Mouse (Mus musculus) midbrain, embryonic 13.5 days (tissue): ENCODE data around the gene Ak1. TPM values are rescaled to one million over a fixed set of nuclear protein-coding genes. Genes with fewer than 3 reads are reported as not detected.
A peak's percentile ranks its signal among the peaks of the same experiment; 100 is the strongest.

ENCODE experiments used
- ATAC-seq: fragments of 200-750 bp; cut with Nextera tagmentation; 2 replicates; pipeline ENCODE4 v1.8.0; 2017; ENCODE audit warnings: mild to moderate bottlenecking, moderate TSS enrichment, moderate library complexity
- H3K27ac ChIP-seq: fragments of 300-500 bp; sonication (generic); 2 replicates; pipeline ENCODE4 v1.5.1; 2015; ENCODE audit warnings: inconsistent platforms, mild to moderate bottlenecking, moderate library complexity
- H3K27me3 ChIP-seq: fragments of 300-500 bp; sonication (generic); 2 replicates; pipeline ENCODE4 v1.6.1; 2015; ENCODE audit warnings: mild to moderate bottlenecking, inconsistent platforms
- H3K36me3 ChIP-seq: fragments of 300-500 bp; sonication (generic); 2 replicates; pipeline ENCODE4 v1.6.1; 2015; ENCODE audit warnings: mild to moderate bottlenecking, inconsistent platforms
- H3K4me1 ChIP-seq: fragments of 300-500 bp; sonication (generic); replicated peaks from 2 replicates; pipeline ENCODE4 v1.6.1; 2015; ENCODE audit warnings: inconsistent platforms
- H3K4me2 ChIP-seq: fragments of 300-500 bp; sonication (generic); replicated peaks from 2 replicates; pipeline ENCODE4 v1.6.1; 2015; ENCODE audit warnings: moderate library complexity, mild to moderate bottlenecking, inconsistent platforms
- H3K4me3 ChIP-seq: fragments of 300-500 bp; sonication (generic); replicated peaks from 2 replicates; pipeline ENCODE4 v1.5.1; 2015; ENCODE audit warnings: mild to moderate bottlenecking, inconsistent platforms
- H3K9ac ChIP-seq: fragments of 300-500 bp; sonication (generic); replicated peaks from 2 replicates; pipeline ENCODE4 v1.6.1; 2015; ENCODE audit warnings: mild to moderate bottlenecking, inconsistent platforms
- H3K9me3 ChIP-seq: fragments of 300-500 bp; sonication (generic); 2 replicates; pipeline ENCODE4 v1.6.1; 2016; ENCODE audit warnings: mild to moderate bottlenecking, inconsistent platforms
- WGBS: fragments of 180-500 bp; shearing (Covaris S2); methylation state at CpG from one replicate; pipeline ENCODE4 v1.1.7; 2015; 5-methylcytosine and 5-hydroxymethylcytosine counted together
- polyA plus RNA-seq: library from polyadenylated mRNA; unstranded; fragments of >200 nt; fragmentation: Nextera tagmentation; extraction: Ambion mirVana; gene quantifications from 2 replicates; pipeline ENCODE4 v1.2.1, GENCODE M21; 2015

Gene Ak1
- polyA plus RNA-seq, 1 experiment from 2014 or later: 62.9 TPM

DNA sequence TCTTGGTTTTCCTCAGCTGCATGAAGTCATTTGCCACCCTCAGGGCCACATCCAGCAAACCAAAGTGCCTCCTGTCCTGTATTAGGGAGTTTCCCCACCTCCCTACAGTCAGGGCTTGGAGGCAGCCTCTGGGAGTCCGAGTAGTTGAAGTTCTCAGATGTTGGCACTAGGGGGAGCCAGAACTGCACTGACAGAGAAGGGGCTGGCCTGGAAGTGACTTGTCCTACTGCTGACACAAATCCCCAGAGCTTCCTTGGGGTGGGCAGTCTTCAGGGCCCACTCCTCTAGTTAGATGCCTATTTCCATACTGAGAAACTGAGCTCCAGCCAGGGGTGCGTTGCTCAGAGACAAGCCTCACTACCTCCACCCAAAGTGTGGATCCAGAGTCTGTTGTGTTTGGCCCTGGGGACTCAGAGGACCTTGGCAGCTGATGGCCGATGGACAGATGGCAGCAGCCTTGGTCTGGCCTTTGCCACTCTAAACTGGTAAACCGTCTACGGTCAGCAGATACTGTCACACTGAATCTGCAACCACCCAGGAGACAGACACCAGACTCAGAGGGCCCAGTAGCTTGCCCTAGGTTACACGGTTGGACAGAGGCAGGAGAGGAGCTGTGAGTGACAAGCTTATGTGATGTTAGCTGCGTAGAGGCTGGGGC lies 10.3 kb downstream of the Ak1 start:
- H3K36me3 ChIP-seq: peaks cover 10% of the 10 kb centered on the region; the same call in 1 of the 2 replicates
- no peaks in the 10 kb centered on the region for H3K27me3 ChIP-seq
- no peak overlapping the region for H3K4me2 ChIP-seq
- peak; percentile 18; the same call in 1 of the 2 replicates for ATAC-seq
- H3K4me1 ChIP-seq: peaks cover 43% of the 10 kb centered on the region
- H3K4me3 ChIP-seq: no peak overlapping the region
- no peak overlapping the region for H3K27ac ChIP-seq
- H3K9me3 ChIP-seq: no peaks in the 10 kb centered on the region
- WGBS: 53% methylated on average over 7 of the region's 7 CpGs
- H3K9ac ChIP-seq: no peak overlapping the region

DNA sequence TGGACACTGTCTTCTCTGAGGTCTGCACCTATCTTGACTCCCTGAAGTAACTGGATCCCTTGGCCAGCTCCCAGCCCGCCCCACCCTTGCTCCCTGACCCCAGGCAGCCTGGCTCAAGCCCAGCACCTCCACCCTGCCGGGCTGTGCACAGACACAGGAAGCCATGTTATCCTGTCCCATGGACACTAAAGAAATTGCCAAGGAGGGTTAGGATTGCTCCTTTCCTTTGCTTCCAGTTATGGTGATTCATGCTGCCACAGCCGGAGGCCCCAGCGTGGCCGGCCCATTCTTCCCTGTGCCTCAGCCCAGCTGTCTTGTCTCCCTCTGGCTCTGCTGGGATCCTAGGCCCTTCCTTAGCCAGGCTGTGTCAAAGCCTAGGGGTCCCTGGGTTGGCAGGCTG lies 12.1 kb downstream of the Ak1 start:
- H3K4me2 ChIP-seq: no peak overlapping the region
- no peaks in the 10 kb centered on the region for H3K9me3 ChIP-seq
- ATAC-seq: no peak
- no peaks in the 10 kb centered on the region for H3K27me3 ChIP-seq
- no peak overlapping the region for H3K4me3 ChIP-seq
- peaks cover 10% of the 10 kb centered on the region; the same call in 1 of the 2 replicates for H3K36me3 ChIP-seq
- H3K4me1 ChIP-seq: peaks cover 32% of the 10 kb centered on the region
- no peak overlapping the region for H3K9ac ChIP-seq
- no peak overlapping the region for H3K27ac ChIP-seq
- WGBS: 79% methylated on average over 5 of the region's 5 CpGs

DNA sequence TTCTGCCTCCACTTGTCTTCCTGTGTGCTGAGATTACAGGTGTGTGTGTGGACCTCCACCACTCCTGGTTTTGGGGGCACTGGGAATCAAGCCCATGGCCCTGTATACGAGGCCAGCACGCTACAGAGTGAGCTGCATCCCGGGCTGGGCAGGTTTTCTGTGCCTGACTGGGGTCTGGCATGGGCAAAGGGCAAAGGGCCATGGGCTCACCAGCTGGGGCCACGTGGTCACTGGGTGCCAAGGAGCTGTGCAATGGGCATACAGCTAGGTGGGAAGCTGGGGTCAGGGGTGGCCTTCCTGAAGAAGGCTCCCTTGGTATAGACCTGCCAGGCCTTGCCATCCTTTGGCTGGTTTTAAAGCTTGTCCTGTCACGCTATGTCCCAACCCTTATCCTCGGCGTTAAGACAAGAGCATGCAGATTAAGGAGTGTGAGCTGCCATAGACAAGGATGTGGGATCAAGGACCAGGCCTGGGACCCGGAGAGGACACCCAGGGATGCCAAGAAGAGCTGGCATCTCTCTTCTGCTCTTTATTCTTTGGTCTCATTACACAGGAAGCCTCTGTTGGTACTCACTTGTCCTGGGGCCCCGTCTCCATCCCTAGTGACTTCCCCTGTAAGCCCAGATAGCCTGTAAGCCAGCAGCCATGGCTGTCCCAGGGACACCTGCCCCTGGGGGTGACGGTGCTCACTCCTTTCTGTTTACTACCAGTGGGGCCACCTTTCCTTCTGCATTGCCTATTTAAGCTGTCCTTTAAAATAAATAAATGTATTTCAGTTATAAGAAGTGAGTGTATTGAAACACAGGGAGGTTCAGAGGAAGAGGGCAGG lies 12.9 kb downstream of the Ak1 start:
- WGBS: 81% methylated on average over 10 of the region's 10 CpGs
- Histone ChIP-seq H3K27ac (no peak overlapping the region), H3K4me1 (peaks cover 24% of the 10 kb centered on the region), H3K27me3 (no peaks in the 10 kb centered on the region), H3K9me3 (no peaks in the 10 kb centered on the region), H3K4me3 (no peak overlapping the region), H3K4me2 (no peak overlapping the region), H3K9ac (no peak overlapping the region), H3K36me3 (peaks cover 10% of the 10 kb centered on the region; the same call in 1 of the 2 replicates)
- no peak for ATAC-seq

- H3K4me2 ChIP-seq: no peak overlapping the region
- no peak overlapping the region for H3K9ac ChIP-seq
- H3K4me3 ChIP-seq: no peak overlapping the region
- no peaks in the 10 kb centered on the region for H3K9me3 ChIP-seq
- H3K4me1 ChIP-seq: peaks cover 8% of the 10 kb centered on the region; the same call in 1 of the 2 replicates
- no peaks in the 10 kb centered on the region for H3K27me3 ChIP-seq
- no peak for ATAC-seq
- 91% methylated on average over 7 of the region's 7 CpGs for WGBS
- H3K27ac ChIP-seq: no peak overlapping the region
- H3K36me3 ChIP-seq: peaks cover 10% of the 10 kb centered on the region; the same call in 1 of the 2 replicates
Observed at GRCm38 (mm10) chr2:32636617-32637016, 15.1 kb downstream of the Ak1 start.

- peaks cover 10% of the 10 kb centered on the region; the same call in 1 of the 2 replicates for H3K36me3 ChIP-seq
- no peaks in the 10 kb centered on the region for H3K27me3 ChIP-seq
- no peak overlapping the region for H3K4me3 ChIP-seq
- H3K9me3 ChIP-seq: no peaks in the 10 kb centered on the region
- peaks cover 5% of the 10 kb centered on the region; the same call in 1 of the 2 replicates for H3K4me1 ChIP-seq
- 57% methylated on average over 11 of the region's 11 CpGs for WGBS
- no peak overlapping the region for H3K27ac ChIP-seq
- ATAC-seq: no peak
- H3K9ac ChIP-seq: 0 out of 2 replicates have a peak overlapping the region, but pooled peaks have one; percentile 32
- no peak overlapping the region for H3K4me2 ChIP-seq
Observed at GRCm38 (mm10) chr2:32637778-32638281, 16.3 kb downstream of the Ak1 start.

DNA sequence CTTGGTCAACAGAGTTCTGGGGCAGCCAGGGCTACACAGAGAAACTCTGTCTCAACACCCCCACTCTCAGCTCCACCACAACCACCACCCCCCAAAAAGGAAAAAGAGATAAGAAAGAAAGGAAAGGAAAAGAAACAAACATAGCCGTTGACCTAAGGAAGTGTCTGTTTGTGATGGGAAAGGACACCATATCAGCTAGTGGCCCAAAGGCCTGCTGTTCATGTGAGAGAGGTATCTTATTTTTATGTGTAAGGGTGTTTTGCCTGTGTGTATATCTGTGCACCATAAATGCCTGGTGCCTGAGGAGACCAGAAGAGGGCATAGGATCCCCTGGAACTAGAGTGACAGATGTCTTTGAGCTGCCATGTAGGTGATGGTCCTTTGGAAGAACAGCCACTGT lies 18.1 kb downstream of the Ak1 start:
- H3K27me3 ChIP-seq: no peaks in the 10 kb centered on the region
- 83% methylated on average over 1 of the region's 1 CpGs for WGBS

DNA sequence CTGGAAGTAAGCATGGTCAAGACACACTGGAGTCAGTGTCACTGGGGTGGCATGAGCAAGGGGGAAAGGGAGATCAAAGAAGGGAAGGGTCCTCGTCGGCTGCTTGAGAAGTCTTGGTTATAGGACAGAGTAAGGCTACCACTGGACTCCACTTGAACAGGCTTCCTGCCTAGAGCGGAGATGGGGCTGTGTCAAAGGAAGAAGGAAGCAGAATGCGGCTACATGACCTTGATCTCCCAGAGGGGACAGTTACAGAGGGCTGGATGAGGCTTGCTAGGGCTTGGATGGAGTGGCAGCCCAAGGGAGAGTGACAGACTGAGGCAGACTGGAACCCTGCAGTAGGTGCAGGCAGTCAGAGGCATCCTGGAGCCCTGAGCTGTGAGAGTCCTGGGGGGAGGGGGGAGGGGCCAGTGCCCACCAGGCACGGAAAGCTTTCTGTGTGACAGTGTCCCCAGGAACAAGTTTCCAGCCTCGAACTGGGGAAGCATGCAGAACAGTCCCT lies 19.0 kb downstream of the Ak1 start:
- Histone ChIP-seq H3K27me3 (no peaks in the 10 kb centered on the region), H3K27ac (no peak overlapping the region), H3K9me3 (no peaks in the 10 kb centered on the region), H3K9ac (no peak overlapping the region; the same call in 1 of the 2 replicates), H3K4me1 (peaks cover 5% of the 10 kb centered on the region; the same call in 1 of the 2 replicates), H3K4me2 (no peak overlapping the region), H3K4me3 (no peak overlapping the region), H3K36me3 (no peaks in the 10 kb centered on the region)
- 69% methylated on average over 6 of the region's 6 CpGs for WGBS
- no peak for ATAC-seq

More for the DNA sequence above, 18.1 kb downstream of the Ak1 start:
- Histone ChIP-seq H3K36me3 (no peaks in the 10 kb centered on the region), H3K9me3 (no peaks in the 10 kb centered on the region), H3K4me2 (no peak overlapping the region), H3K27ac (no peak overlapping the region), H3K9ac (no peak overlapping the region), H3K4me1 (peaks cover 5% of the 10 kb centered on the region; the same call in 1 of the 2 replicates), H3K4me3 (no peak overlapping the region)
- no peak for ATAC-seq

GRCm38 (mm10) chr2:32641810-32642209 lies 20.3 kb downstream of the Ak1 start:
- no peaks in the 10 kb centered on the region for H3K9me3 ChIP-seq
- ATAC-seq: no peak
- H3K27me3 ChIP-seq: no peaks in the 10 kb centered on the region
- H3K9ac ChIP-seq: no peak overlapping the region
- H3K4me1 ChIP-seq: peaks cover 5% of the 10 kb centered on the region; the same call in 1 of the 2 replicates
- no peak overlapping the region for H3K4me2 ChIP-seq
- H3K4me3 ChIP-seq: no peak overlapping the region
- 83% methylated on average over 5 of the region's 5 CpGs for WGBS
- H3K36me3 ChIP-seq: no peaks in the 10 kb centered on the region
- no peak overlapping the region for H3K27ac ChIP-seq

DNA sequence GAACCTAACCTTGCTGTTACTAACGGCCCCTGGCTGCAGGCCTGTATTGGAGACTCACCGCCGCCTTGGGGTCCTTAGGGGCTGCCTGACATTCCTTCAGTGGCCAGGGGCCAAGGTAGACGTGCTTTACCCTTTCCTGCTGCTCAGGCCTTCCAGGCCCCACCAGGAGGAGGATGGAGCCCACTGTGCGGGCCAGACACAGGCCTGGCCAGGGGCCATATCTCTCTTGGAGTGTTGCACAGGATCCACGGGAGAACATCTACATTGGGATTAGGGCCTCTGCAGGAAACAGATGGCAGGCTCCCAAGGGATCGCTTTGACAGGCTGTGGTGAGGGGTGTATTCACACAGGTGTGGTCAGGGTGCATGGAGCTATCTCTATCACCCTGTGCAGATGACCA lies 21.3 kb downstream of the Ak1 start:
- Histone ChIP-seq H3K27ac (no peak overlapping the region), H3K36me3 (no peaks in the 10 kb centered on the region), H3K4me2 (no peak overlapping the region), H3K4me1 (peaks cover 3% of the 10 kb centered on the region; the same call in 1 of the 2 replicates), H3K4me3 (no peak overlapping the region), H3K9ac (no peak overlapping the region), H3K9me3 (no peaks in the 10 kb centered on the region), H3K27me3 (no peaks in the 10 kb centered on the region)
- WGBS: 70% methylated on average over 7 of the region's 7 CpGs
- ATAC-seq: no peak

DNA sequence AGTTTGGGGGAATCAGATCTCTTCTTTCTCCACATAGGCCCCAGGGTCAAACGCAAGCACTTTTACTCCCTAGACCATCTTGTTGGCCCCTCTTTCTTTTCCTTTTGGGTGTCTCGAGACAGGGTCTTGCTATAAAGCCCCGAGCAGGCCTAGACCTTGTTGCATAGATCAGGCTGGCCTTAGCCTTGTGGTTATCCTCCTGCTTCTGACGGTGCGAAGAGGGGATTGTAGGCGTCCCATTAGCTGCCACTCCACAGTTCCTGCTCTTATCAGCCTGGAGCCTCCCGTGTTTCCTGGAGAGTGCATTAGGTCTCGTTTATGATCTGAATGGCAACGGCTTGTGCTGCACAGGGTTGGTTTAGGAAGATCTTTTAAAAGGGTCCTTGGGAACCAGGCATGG lies 22.5 kb downstream of the Ak1 start:
- Histone ChIP-seq H3K36me3 (no peaks in the 10 kb centered on the region), H3K4me3 (no peak overlapping the region), H3K9me3 (no peaks in the 10 kb centered on the region), H3K27ac (no peak overlapping the region), H3K9ac (no peak overlapping the region), H3K27me3 (no peaks in the 10 kb centered on the region), H3K4me1 (no peaks in the 10 kb centered on the region), H3K4me2 (no peak overlapping the region)
- ATAC-seq: no peak
- 84% methylated on average over 9 of the region's 9 CpGs for WGBS

GRCm38 (mm10) chr2:32644799-32645475 lies 23.4 kb downstream of the Ak1 start:
- Histone ChIP-seq H3K4me2 (no peak overlapping the region), H3K9me3 (no peaks in the 10 kb centered on the region), H3K36me3 (no peaks in the 10 kb centered on the region), H3K27me3 (no peaks in the 10 kb centered on the region), H3K4me3 (no peak overlapping the region), H3K9ac (no peak overlapping the region), H3K4me1 (no peaks in the 10 kb centered on the region), H3K27ac (no peak overlapping the region)
- 86% methylated on average over 8 of the region's 8 CpGs for WGBS
- ATAC-seq: no peak
